Mouse (Mus musculus): ENCODE data around the gene B3glct. TPM values are rescaled to one million over a fixed set of nuclear protein-coding genes. Genes with fewer than 3 reads are reported as not detected.

The B3glct gene
- polyA plus RNA-seq, 1 experiment from 2014 or later = 15.2 TPM

- WGBS = 50% methylated on average over 15 of the region's 15 CpGs
- Histone ChIP-seq H3K9ac (no peak overlapping the region), H3K4me2 (replicated peaks) (no peak overlapping the region), H3K27me3 (replicated peaks) (no peaks in the 10 kb centered on the region), H3K9me3 (no peaks in the 10 kb centered on the region), H3K4me1 (peaks cover 11% of the 10 kb centered on the region), H3K4me3 (no peak overlapping the region), H3K36me3 (no peaks in the 10 kb centered on the region), H3K27ac (no peak overlapping the region)
- no peak for ATAC-seq (ENCODE audit: low FRiP score, low read depth)
Observed at GRCm38 (mm10) chr5:149715571-149716328, 37.7 kb downstream of the B3glct start.

GRCm38 (mm10) chr5:149716329-149716690, 38.3 kb downstream of the B3glct start:
- H3K4me2 ChIP-seq (replicated peaks) = no peak overlapping the region
- 40% methylated on average over 3 of the region's 3 CpGs for WGBS
- no peak overlapping the region for H3K27ac ChIP-seq
- H3K4me1 ChIP-seq = peaks cover 11% of the 10 kb centered on the region
- H3K9me3 ChIP-seq = no peaks in the 10 kb centered on the region
- no peak overlapping the region for H3K9ac ChIP-seq
- ATAC-seq (ENCODE audit: low FRiP score, low read depth) = no peak
- no peaks in the 10 kb centered on the region for H3K27me3 ChIP-seq (replicated peaks)
- no peaks in the 10 kb centered on the region for H3K36me3 ChIP-seq
- no peak overlapping the region for H3K4me3 ChIP-seq

GRCm38 (mm10) chr5:149731776-149732175, 53.7 kb downstream of the B3glct start:
- no peak overlapping the region for H3K4me2 ChIP-seq (replicated peaks)
- no peak overlapping the region for H3K4me3 ChIP-seq
- 90% methylated on average over 8 of the region's 8 CpGs for WGBS
- ATAC-seq (ENCODE audit: low FRiP score, low read depth) = no peak
- no peaks in the 10 kb centered on the region for H3K4me1 ChIP-seq
- no peak overlapping the region for H3K27ac ChIP-seq
- peaks cover 16% of the 10 kb centered on the region; the same call in 1 of the 2 replicates for H3K36me3 ChIP-seq
- H3K9ac ChIP-seq = no peak overlapping the region
- peaks cover 5% of the 10 kb centered on the region; the same call in 1 of the 2 replicates for H3K9me3 ChIP-seq
- no peaks in the 10 kb centered on the region for H3K27me3 ChIP-seq (replicated peaks)

- peaks cover 5% of the 10 kb centered on the region; the same call in 1 of the 2 replicates for H3K9me3 ChIP-seq
- H3K4me1 ChIP-seq = no peaks in the 10 kb centered on the region
- H3K27me3 ChIP-seq (replicated peaks) = no peaks in the 10 kb centered on the region
- no peak overlapping the region for H3K4me2 ChIP-seq (replicated peaks)
- no peak overlapping the region for H3K9ac ChIP-seq
- no peak overlapping the region for H3K4me3 ChIP-seq
- peaks cover 14% of the 10 kb centered on the region; the same call in 1 of the 2 replicates for H3K36me3 ChIP-seq
- no peak overlapping the region for H3K27ac ChIP-seq
- no peak for ATAC-seq (ENCODE audit: low FRiP score, low read depth)
- WGBS = 96% methylated on average over 1 of the region's 1 CpGs
Observed at GRCm38 (mm10) chr5:149737210-149737609, 59.2 kb downstream of the B3glct start.

- 92% methylated on average over 7 of the region's 7 CpGs for WGBS
- H3K4me1 ChIP-seq = no peaks in the 10 kb centered on the region
- H3K36me3 ChIP-seq = peaks cover 9% of the 10 kb centered on the region; the same call in 1 of the 2 replicates
- H3K27ac ChIP-seq = no peak overlapping the region
- no peaks in the 10 kb centered on the region for H3K27me3 ChIP-seq (replicated peaks)
- no peak for ATAC-seq (ENCODE audit: low FRiP score, low read depth)
- no peaks in the 10 kb centered on the region for H3K9me3 ChIP-seq
- no peak overlapping the region for H3K4me2 ChIP-seq (replicated peaks)
- no peak overlapping the region for H3K4me3 ChIP-seq
- no peak overlapping the region for H3K9ac ChIP-seq
Observed at GRCm38 (mm10) chr5:149740145-149740544, 62.1 kb downstream of the B3glct start.

GRCm38 (mm10) chr5:149740703-149741102, 62.7 kb downstream of the B3glct start:
- H3K9ac ChIP-seq = no peak overlapping the region
- no peaks in the 10 kb centered on the region for H3K27me3 ChIP-seq (replicated peaks)
- no peak overlapping the region for H3K27ac ChIP-seq
- WGBS = 77% methylated on average over 3 of the region's 3 CpGs
- no peaks in the 10 kb centered on the region for H3K9me3 ChIP-seq
- no peak for ATAC-seq (ENCODE audit: low FRiP score, low read depth)
- no peak overlapping the region for H3K4me2 ChIP-seq (replicated peaks)
- no peaks in the 10 kb centered on the region for H3K4me1 ChIP-seq
- no peak overlapping the region for H3K4me3 ChIP-seq
- H3K36me3 ChIP-seq = peaks cover 9% of the 10 kb centered on the region; the same call in 1 of the 2 replicates

- no peak for ATAC-seq (ENCODE audit: low FRiP score, low read depth)
- Histone ChIP-seq H3K27ac (no peak overlapping the region), H3K4me3 (no peak overlapping the region), H3K4me1 (no peaks in the 10 kb centered on the region), H3K9me3 (no peaks in the 10 kb centered on the region), H3K36me3 (peaks cover 9% of the 10 kb centered on the region; the same call in 1 of the 2 replicates), H3K27me3 (replicated peaks) (no peaks in the 10 kb centered on the region), H3K9ac (no peak overlapping the region), H3K4me2 (replicated peaks) (no peak overlapping the region)
- WGBS = 96% methylated on average over 9 of the region's 9 CpGs
Observed at GRCm38 (mm10) chr5:149742286-149742685, 64.3 kb downstream of the B3glct start.

GRCm38 (mm10) chr5:149745079-149745478, 67.0 kb downstream of the B3glct start:
- no peaks in the 10 kb centered on the region for H3K9me3 ChIP-seq
- H3K4me2 ChIP-seq (replicated peaks) = no peak overlapping the region
- H3K9ac ChIP-seq = no peak overlapping the region
- 89% methylated on average over 9 of the region's 9 CpGs for WGBS
- no peaks in the 10 kb centered on the region for H3K4me1 ChIP-seq
- no peak overlapping the region for H3K4me3 ChIP-seq
- H3K36me3 ChIP-seq = peaks cover 4% of the 10 kb centered on the region; the same call in 1 of the 2 replicates
- H3K27me3 ChIP-seq (replicated peaks) = no peaks in the 10 kb centered on the region
- ATAC-seq (ENCODE audit: low FRiP score, low read depth) = no peak
- H3K27ac ChIP-seq = no peak overlapping the region

GRCm38 (mm10) chr5:149748640-149749580, 70.9 kb downstream of the B3glct start:
- H3K9ac ChIP-seq = no peak overlapping the region
- H3K4me3 ChIP-seq = no peak overlapping the region
- H3K27ac ChIP-seq = no peak overlapping the region
- no peaks in the 10 kb centered on the region for H3K27me3 ChIP-seq (replicated peaks)
- H3K4me1 ChIP-seq = no peaks in the 10 kb centered on the region
- WGBS = 83% methylated on average over 27 of the region's 27 CpGs
- 0 out of 2 replicates have a peak, but pooled peaks cover 4% of the 10 kb centered on the region for H3K36me3 ChIP-seq
- no peak for ATAC-seq (ENCODE audit: low FRiP score, low read depth)
- H3K4me2 ChIP-seq (replicated peaks) = no peak overlapping the region
- no peaks in the 10 kb centered on the region for H3K9me3 ChIP-seq

GRCm38 (mm10) chr5:149751861-149752260, 73.8 kb downstream of the B3glct start:
- Histone ChIP-seq H3K36me3 (0 out of 2 replicates have a peak, but pooled peaks cover 4% of the 10 kb centered on the region), H3K4me3 (no peak overlapping the region), H3K9ac (no peak overlapping the region), H3K9me3 (no peaks in the 10 kb centered on the region), H3K4me2 (replicated peaks) (no peak overlapping the region), H3K27ac (no peak overlapping the region), H3K27me3 (replicated peaks) (no peaks in the 10 kb centered on the region), H3K4me1 (no peaks in the 10 kb centered on the region)
- 65% methylated on average over 5 of the region's 5 CpGs for WGBS
- ATAC-seq (ENCODE audit: low FRiP score, low read depth) = no peak

- no peak overlapping the region for H3K4me3 ChIP-seq
- peaks cover 7% of the 10 kb centered on the region; the same call in 1 of the 2 replicates for H3K36me3 ChIP-seq
- no peak overlapping the region for H3K27ac ChIP-seq
- H3K4me2 ChIP-seq (replicated peaks) = no peak overlapping the region
- no peaks in the 10 kb centered on the region for H3K4me1 ChIP-seq
- no peak for ATAC-seq (ENCODE audit: low FRiP score, low read depth)
- no peak overlapping the region for H3K9ac ChIP-seq
- H3K9me3 ChIP-seq = 0 out of 2 replicates have a peak, but pooled peaks cover 3% of the 10 kb centered on the region
- WGBS = 90% methylated on average over 3 of the region's 3 CpGs
- H3K27me3 ChIP-seq (replicated peaks) = no peaks in the 10 kb centered on the region
Observed at GRCm38 (mm10) chr5:149753073-149753472, 75.0 kb downstream of the B3glct start.

- H3K9ac ChIP-seq = no peak overlapping the region
- no peak overlapping the region for H3K4me3 ChIP-seq
- ATAC-seq (ENCODE audit: low FRiP score, low read depth) = no peak
- no peak overlapping the region for H3K27ac ChIP-seq
- no peaks in the 10 kb centered on the region for H3K9me3 ChIP-seq
- no peaks in the 10 kb centered on the region for H3K27me3 ChIP-seq (replicated peaks)
- H3K4me2 ChIP-seq (replicated peaks) = no peak overlapping the region
- no peaks in the 10 kb centered on the region for H3K4me1 ChIP-seq
- 85% methylated on average over 8 of the region's 8 CpGs for WGBS
- H3K36me3 ChIP-seq = no peaks in the 10 kb centered on the region
Observed at GRCm38 (mm10) chr5:149767116-149767515, 89.1 kb downstream of the B3glct start.

Data from neural tube, embryonic 12.5 days (tissue).